Mouse (Mus musculus): ENCODE results near the gene Ppfibp1. TPM values are rescaled to one million over a fixed set of nuclear protein-coding genes. Genes with fewer than 3 reads are reported as not detected.

Ppfibp1 gene
- polyA plus RNA-seq, 1 experiment, result 26.5 TPM

GRCm38 (mm10) chr6:147011555-147011954, 123.3 kb downstream of the Ppfibp1 start:
- Histone ChIP-seq H3K27ac (ENCODE audit: insufficient read depth, low read length) (no peak overlapping the region), H3K4me1 (ENCODE audit: control insufficient read depth, insufficient read depth, low read length) (no peaks in the 10 kb centered on the region), H3K4me3 (ENCODE audit: insufficient read depth, low read length) (no peak overlapping the region)
- no peak for TF ChIP-seq CTCF (IDR thresholded peaks at IDR 0.05; ENCODE audit: extremely low read depth, insufficient read depth, low read length)
- no peak for TF ChIP-seq POLR2A (IDR thresholded peaks at IDR 0.05; ENCODE audit: extremely low read depth, insufficient read depth, low read length)

GRCm38 (mm10) chr6:147011977-147012376, 123.7 kb downstream of the Ppfibp1 start:
- no peak overlapping the region for H3K4me3 ChIP-seq (ENCODE audit: insufficient read depth, low read length)
- no peak overlapping the region for H3K27ac ChIP-seq (ENCODE audit: insufficient read depth, low read length)
- TF ChIP-seq CTCF (IDR thresholded peaks at IDR 0.05; ENCODE audit: extremely low read depth, insufficient read depth, low read length) (no peak), POLR2A (IDR thresholded peaks at IDR 0.05; ENCODE audit: extremely low read depth, insufficient read depth, low read length) (no peak)
- H3K4me1 ChIP-seq (ENCODE audit: control insufficient read depth, insufficient read depth, low read length), result no peaks in the 10 kb centered on the region

GRCm38 (mm10) chr6:147013546-147013945, 125.3 kb downstream of the Ppfibp1 start:
- TF ChIP-seq POLR2A (IDR thresholded peaks at IDR 0.05; ENCODE audit: extremely low read depth, insufficient read depth, low read length) (no peak), CTCF (IDR thresholded peaks at IDR 0.05; ENCODE audit: extremely low read depth, insufficient read depth, low read length) (peak; percentile 20; the same call in 1 of the 2 replicates)
- Histone ChIP-seq H3K4me1 (ENCODE audit: control insufficient read depth, insufficient read depth, low read length) (no peaks in the 10 kb centered on the region), H3K27ac (ENCODE audit: insufficient read depth, low read length) (no peak overlapping the region), H3K4me3 (ENCODE audit: insufficient read depth, low read length) (no peak overlapping the region)

- Histone ChIP-seq H3K4me3 (ENCODE audit: insufficient read depth, low read length) (no peak overlapping the region), H3K4me1 (ENCODE audit: control insufficient read depth, insufficient read depth, low read length) (no peaks in the 10 kb centered on the region)
- TF ChIP-seq CTCF (IDR thresholded peaks at IDR 0.05; ENCODE audit: extremely low read depth, insufficient read depth, low read length) (no peak), POLR2A (IDR thresholded peaks at IDR 0.05; ENCODE audit: extremely low read depth, insufficient read depth, low read length) (no peak)
These were observed 129.6 kb downstream of the Ppfibp1 start for GRCm38 (mm10) chr6:147017906-147018305.

GRCm38 (mm10) chr6:147018364-147018763, 130.1 kb downstream of the Ppfibp1 start:
- TF ChIP-seq POLR2A (IDR thresholded peaks at IDR 0.05; ENCODE audit: extremely low read depth, insufficient read depth, low read length) (no peak), CTCF (IDR thresholded peaks at IDR 0.05; ENCODE audit: extremely low read depth, insufficient read depth, low read length) (no peak)
- Histone ChIP-seq H3K27ac (ENCODE audit: insufficient read depth, low read length) (no peak overlapping the region), H3K4me1 (ENCODE audit: control insufficient read depth, insufficient read depth, low read length) (no peaks in the 10 kb centered on the region), H3K4me3 (ENCODE audit: insufficient read depth, low read length) (no peak overlapping the region)

More at GRCm38 (mm10) chr6:147017906-147018305, 129.6 kb downstream of the Ppfibp1 start:
- H3K27ac ChIP-seq (ENCODE audit: insufficient read depth, low read length), result no peak overlapping the region

- H3K27ac ChIP-seq (ENCODE audit: insufficient read depth, low read length), result no peak overlapping the region
- H3K4me3 ChIP-seq (ENCODE audit: insufficient read depth, low read length), result no peak overlapping the region
- no peaks in the 10 kb centered on the region for H3K4me1 ChIP-seq (ENCODE audit: control insufficient read depth, insufficient read depth, low read length)
- TF ChIP-seq POLR2A (IDR thresholded peaks at IDR 0.05; ENCODE audit: extremely low read depth, insufficient read depth, low read length) (no peak), CTCF (IDR thresholded peaks at IDR 0.05; ENCODE audit: extremely low read depth, insufficient read depth, low read length) (no peak)
These were observed 132.9 kb downstream of the Ppfibp1 start for GRCm38 (mm10) chr6:147021181-147021580.

GRCm38 (mm10) chr6:147022375-147023132, 134.3 kb downstream of the Ppfibp1 start:
- no peak overlapping the region for H3K4me3 ChIP-seq (ENCODE audit: insufficient read depth, low read length)

GRCm38 (mm10) chr6:147023133-147023395, 134.8 kb downstream of the Ppfibp1 start:
- no peak overlapping the region for H3K27ac ChIP-seq (ENCODE audit: insufficient read depth, low read length)
- no peak overlapping the region for H3K4me3 ChIP-seq (ENCODE audit: insufficient read depth, low read length)
- no peak for TF ChIP-seq CTCF (IDR thresholded peaks at IDR 0.05; ENCODE audit: extremely low read depth, insufficient read depth, low read length)
- no peak for TF ChIP-seq POLR2A (IDR thresholded peaks at IDR 0.05; ENCODE audit: extremely low read depth, insufficient read depth, low read length)
- no peaks in the 10 kb centered on the region for H3K4me1 ChIP-seq (ENCODE audit: control insufficient read depth, insufficient read depth, low read length)

More at GRCm38 (mm10) chr6:147022375-147023132, 134.3 kb downstream of the Ppfibp1 start:
- Histone ChIP-seq H3K27ac (ENCODE audit: insufficient read depth, low read length) (no peak overlapping the region), H3K4me1 (ENCODE audit: control insufficient read depth, insufficient read depth, low read length) (no peaks in the 10 kb centered on the region)
- TF ChIP-seq POLR2A (IDR thresholded peaks at IDR 0.05; ENCODE audit: extremely low read depth, insufficient read depth, low read length) (no peak), CTCF (IDR thresholded peaks at IDR 0.05; ENCODE audit: extremely low read depth, insufficient read depth, low read length) (no peak)

GRCm38 (mm10) chr6:147023568-147023967, 135.3 kb downstream of the Ppfibp1 start:
- no peak overlapping the region for H3K27ac ChIP-seq (ENCODE audit: insufficient read depth, low read length)
- no peak overlapping the region for H3K4me3 ChIP-seq (ENCODE audit: insufficient read depth, low read length)
- no peaks in the 10 kb centered on the region for H3K4me1 ChIP-seq (ENCODE audit: control insufficient read depth, insufficient read depth, low read length)
- no peak for TF ChIP-seq CTCF (IDR thresholded peaks at IDR 0.05; ENCODE audit: extremely low read depth, insufficient read depth, low read length)
- TF ChIP-seq POLR2A (IDR thresholded peaks at IDR 0.05; ENCODE audit: extremely low read depth, insufficient read depth, low read length), result no peak

- Histone ChIP-seq H3K27ac (ENCODE audit: insufficient read depth, low read length) (no peak overlapping the region), H3K4me3 (ENCODE audit: insufficient read depth, low read length) (no peak overlapping the region), H3K4me1 (ENCODE audit: control insufficient read depth, insufficient read depth, low read length) (peaks cover 2% of the 10 kb centered on the region; the same call in 1 of the 2 replicates)
- TF ChIP-seq POLR2A (IDR thresholded peaks at IDR 0.05; ENCODE audit: extremely low read depth, insufficient read depth, low read length) (no peak), CTCF (IDR thresholded peaks at IDR 0.05; ENCODE audit: extremely low read depth, insufficient read depth, low read length) (no peak)
These were observed 136.5 kb downstream of the Ppfibp1 start for GRCm38 (mm10) chr6:147024761-147025160.

Data from cortical plate, adult 2 months (tissue).